ENCODE assay signal across 17 mouse cellular contexts in genomic region chr10:69744871-69745270, GRCm38 (mm10).
DNase-seq lines count a peak whose midpoint lies in the region; ATAC-seq and TF ChIP-seq lines count a peak whose summit lies in the region.
"Had no signal": no experiment of that assay in that cellular context is flagged by ENCODE, and none has a peak within 500 bp of the region (broad histone marks: within the 10 kb centered on the region; RNA-seq: fewer than 3 reads in every experiment).

No protein-coding gene starts in this region.

- H3K4me2 ChIP-seq in forebrain, embryonic 16.5 days (ENCODE audit: low read length) = no peak overlapping the region
- no peak overlapping the region for H3K4me2 ChIP-seq in hindbrain, postnatal 0 days (ENCODE audit: low read depth, low read length)
- H3K4me2 ChIP-seq: heart, embryonic 13.5 days; liver, embryonic 13.5 days had no signal

- TF ChIP-seq CTCF in hindbrain, postnatal 0 days (IDR thresholded peaks at IDR 0.05; ENCODE audit: low read depth) = no peak
- no peak for TF ChIP-seq CTCF in olfactory bulb, adult 2 months (IDR thresholded peaks at IDR 0.05; ENCODE audit: insufficient read depth, low read depth, low read length)

- no peak overlapping the region for H3K9ac ChIP-seq in forebrain, embryonic 16.5 days (replicated peaks; ENCODE audit: low read depth, low read length)
- no peak overlapping the region for H3K9ac ChIP-seq in hindbrain, postnatal 0 days (replicated peaks; ENCODE audit: low read length)
- H3K9ac ChIP-seq: heart, embryonic 13.5 days; liver, embryonic 13.5 days had no signal

- ATAC-seq in megakaryocyte, adult 5-6 weeks (ENCODE audit: poor library complexity, severe bottlenecking) = no peak
- ATAC-seq in forebrain, embryonic 16.5 days = no peak
- ATAC-seq in hindbrain, postnatal 0 days = no peak
- ATAC-seq: lung, postnatal 0 days had no signal

- H3K36me3 ChIP-seq in megakaryocyte, embryonic 14.5 days (replicated peaks; ENCODE audit: low read length) = no peaks in the 10 kb centered on the region
- H3K36me3 ChIP-seq in forebrain, embryonic 16.5 days (ENCODE audit: control insufficient read depth, insufficient read depth) = no peaks in the 10 kb centered on the region
- no peaks in the 10 kb centered on the region for H3K36me3 ChIP-seq in hindbrain, postnatal 0 days (ENCODE audit: insufficient read depth, low read length)
- H3K36me3 ChIP-seq: heart, embryonic 13.5 days; limb, embryonic 10.5 days; liver, embryonic 13.5 days had no signal

- peak overlapping the region; percentile 40 for H3K4me3 ChIP-seq in megakaryocyte, embryonic 14.5 days (replicated peaks)
- no peak overlapping the region for H3K4me3 ChIP-seq in forebrain, embryonic 16.5 days (replicated peaks; ENCODE audit: low read length)
- H3K4me3 ChIP-seq in hindbrain, postnatal 0 days (ENCODE audit: low read length) = no peak overlapping the region
- no peak overlapping the region for H3K4me3 ChIP-seq in olfactory bulb, adult 2 months (ENCODE audit: insufficient read depth, low read depth, low read length)
- H3K4me3 ChIP-seq: heart, embryonic 13.5 days; limb, embryonic 10.5 days; liver, embryonic 13.5 days had no signal

- DNase-seq in hindbrain, postnatal 0 days (ENCODE audit: low spot score) = no peak
- no peak for DNase-seq in frontal cortex, postnatal 14 days (ENCODE audit: low spot score in 2 of 2)
- no peak for DNase-seq in layer of hippocampus, adult 18-20 months (ENCODE audit: low spot score in 2 of 2)
- DNase-seq: adrenal gland, adult 2 months; embryo, embryonic 11 days; heart, postnatal 4 days; kidney, adult 18-20 months; kidney, postnatal 25 days; liver, embryonic 13.5 days; right cerebral cortex, postnatal 14 days had no signal

- H3K9me3 ChIP-seq in megakaryocyte, embryonic 14.5 days = peaks cover 9% of the 10 kb centered on the region; the same call in 1 of the 2 replicates
- H3K9me3 ChIP-seq in forebrain, embryonic 16.5 days (ENCODE audit: control insufficient read depth, low read length) = no peaks in the 10 kb centered on the region
- no peaks in the 10 kb centered on the region for H3K9me3 ChIP-seq in hindbrain, postnatal 0 days (ENCODE audit: low read length)
- H3K9me3 ChIP-seq: heart, embryonic 13.5 days; limb, embryonic 10.5 days; liver, embryonic 13.5 days had no signal

- no peaks in the 10 kb centered on the region for H3K27me3 ChIP-seq in megakaryocyte, embryonic 14.5 days (replicated peaks)
- H3K27me3 ChIP-seq in forebrain, embryonic 16.5 days (replicated peaks; ENCODE audit: control insufficient read depth, insufficient read depth, low read length) = no peaks in the 10 kb centered on the region
- H3K27me3 ChIP-seq in hindbrain, postnatal 0 days (ENCODE audit: insufficient read depth, low read length) = no peaks in the 10 kb centered on the region
- H3K27me3 ChIP-seq: heart, embryonic 13.5 days; liver, embryonic 13.5 days had no signal

- TF ChIP-seq POLR2A in olfactory bulb, adult 2 months (IDR thresholded peaks at IDR 0.05; ENCODE audit: insufficient read depth, low read depth, low read length) = no peak

- no peaks in the 10 kb centered on the region for H3K4me1 ChIP-seq in megakaryocyte, embryonic 14.5 days
- peaks cover 35% of the 10 kb centered on the region for H3K4me1 ChIP-seq in forebrain, embryonic 16.5 days (replicated peaks; ENCODE audit: control insufficient read depth, insufficient read depth, low read length)
- H3K4me1 ChIP-seq in hindbrain, postnatal 0 days (ENCODE audit: insufficient read depth, low read length) = peaks cover 21% of the 10 kb centered on the region
- H3K4me1 ChIP-seq in olfactory bulb, adult 2 months (ENCODE audit: control insufficient read depth, insufficient read depth, low read length) = peaks cover 33% of the 10 kb centered on the region
- H3K4me1 ChIP-seq: liver, embryonic 13.5 days had no signal

- peak overlapping the region; percentile 88 for H3K27ac ChIP-seq in forebrain, embryonic 16.5 days (ENCODE audit: low read length)
- 0 out of 2 replicates have a peak overlapping the region, but pooled peaks have one; percentile 37 for H3K27ac ChIP-seq in hindbrain, postnatal 0 days
- H3K27ac ChIP-seq in olfactory bulb, adult 2 months (ENCODE audit: insufficient read depth, low read depth, low read length) = peak overlapping the region; percentile 48
- H3K27ac ChIP-seq: heart, embryonic 13.5 days; limb, embryonic 10.5 days; liver, embryonic 13.5 days had no signal

- WGBS in forebrain, embryonic 16.5 days = 72% methylated on average over 5 of the region's 5 CpGs
- WGBS in hindbrain, postnatal 0 days = 69% methylated on average over 5 of the region's 5 CpGs
- WGBS in olfactory bulb, adult 2 months = 82% methylated on average over 5 of the region's 5 CpGs

Comparison
In these comparisons a context has a peak if more than half of its experiments do, and no peak if none do; other contexts are left out.
1. H3K27ac ChIP-seq: peak in every context shown above with its lines; median percentile 88 in forebrain, embryonic 16.5 days; 48 in olfactory bulb, adult 2 months; 37 in hindbrain, postnatal 0 days.